Mouse (Mus musculus): ENCODE results near the gene Tmem95. TPM values are rescaled to one million over a fixed set of nuclear protein-coding genes. Genes with fewer than 3 reads are reported as not detected.
"Not testable (repeated sequence)": the region's sequence is repeated elsewhere in the genome, so short reads cannot be mapped to it uniquely, and the experiment has no call there.

Gene Tmem95
- not detected in 2 replicates for polyA plus RNA-seq (2012; rRNA removed)

DNA sequence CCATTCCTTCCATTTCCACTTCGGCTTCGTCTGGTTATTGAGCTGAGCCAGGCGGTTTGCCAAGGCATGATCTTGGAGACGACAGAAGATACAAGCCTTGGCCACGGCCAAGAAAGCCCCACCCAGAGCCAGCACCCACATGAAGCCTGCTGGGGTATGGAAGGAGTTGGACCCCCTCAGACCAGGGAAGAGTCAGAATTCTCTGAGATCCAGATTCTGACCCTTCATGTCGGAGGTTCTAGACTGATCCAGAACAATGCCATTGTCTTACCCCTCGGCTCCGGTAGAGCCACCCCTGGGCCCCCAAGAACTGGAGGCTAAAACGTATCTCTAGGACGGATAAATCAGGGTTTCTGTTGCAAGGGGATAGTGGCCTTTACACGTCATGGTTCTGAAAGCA is at the start of gene Tmem95:
Tmem95 (minus strand) TSS at position 141 of the 400 bp plus-strand sequence.
- no peak for DNase-seq (ENCODE audit: low read depth, low spot score)
- WGBS, result 79% methylated on average over 11 of the region's 11 CpGs

DNA sequence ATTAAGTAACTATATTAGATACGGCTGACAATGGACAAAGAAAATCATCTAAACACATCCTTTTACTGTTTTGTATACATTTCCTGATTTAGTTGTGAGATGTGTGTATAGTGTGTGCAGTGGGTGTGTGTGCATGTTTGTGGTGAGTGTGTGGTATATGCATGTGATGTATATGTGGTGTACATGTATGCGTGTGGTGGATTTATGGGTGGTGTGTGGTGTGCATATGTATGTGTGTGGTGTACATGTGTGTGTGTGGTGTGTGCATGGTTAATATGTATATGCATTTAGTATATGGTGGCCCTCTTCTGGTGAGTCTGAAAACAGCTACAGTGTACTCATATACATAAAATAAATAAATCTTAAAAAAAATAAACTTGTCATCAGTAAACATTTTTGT is 49.7 kb upstream of the Tmem95 start:
- WGBS, result 94% methylated on average over 2 of the region's 2 CpGs
- no peak for DNase-seq (ENCODE audit: low read depth, low spot score)

DNA sequence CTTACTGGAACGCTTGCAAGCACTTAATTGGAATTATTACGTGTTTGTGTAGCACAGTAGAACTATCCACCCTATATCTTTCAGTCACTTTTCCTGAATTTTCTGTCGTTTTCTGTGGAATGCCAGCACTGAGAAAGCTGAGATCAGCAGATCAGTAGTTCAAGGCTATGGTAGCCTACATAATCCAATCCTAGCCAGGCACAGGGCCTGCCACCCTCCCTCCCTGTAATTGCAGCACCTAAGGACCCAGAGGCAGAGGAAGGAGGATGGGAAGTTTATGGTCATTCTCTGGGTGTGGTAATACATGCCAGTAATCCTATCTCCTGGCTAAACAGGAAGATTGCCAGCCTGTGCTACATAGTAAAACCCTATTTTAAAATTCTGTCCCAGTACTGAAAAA is 45.0 kb upstream of the Tmem95 start:
- DNase-seq (ENCODE audit: low read depth, low spot score), result no peak
- 51% methylated on average over 3 of the region's 3 CpGs for WGBS

DNA sequence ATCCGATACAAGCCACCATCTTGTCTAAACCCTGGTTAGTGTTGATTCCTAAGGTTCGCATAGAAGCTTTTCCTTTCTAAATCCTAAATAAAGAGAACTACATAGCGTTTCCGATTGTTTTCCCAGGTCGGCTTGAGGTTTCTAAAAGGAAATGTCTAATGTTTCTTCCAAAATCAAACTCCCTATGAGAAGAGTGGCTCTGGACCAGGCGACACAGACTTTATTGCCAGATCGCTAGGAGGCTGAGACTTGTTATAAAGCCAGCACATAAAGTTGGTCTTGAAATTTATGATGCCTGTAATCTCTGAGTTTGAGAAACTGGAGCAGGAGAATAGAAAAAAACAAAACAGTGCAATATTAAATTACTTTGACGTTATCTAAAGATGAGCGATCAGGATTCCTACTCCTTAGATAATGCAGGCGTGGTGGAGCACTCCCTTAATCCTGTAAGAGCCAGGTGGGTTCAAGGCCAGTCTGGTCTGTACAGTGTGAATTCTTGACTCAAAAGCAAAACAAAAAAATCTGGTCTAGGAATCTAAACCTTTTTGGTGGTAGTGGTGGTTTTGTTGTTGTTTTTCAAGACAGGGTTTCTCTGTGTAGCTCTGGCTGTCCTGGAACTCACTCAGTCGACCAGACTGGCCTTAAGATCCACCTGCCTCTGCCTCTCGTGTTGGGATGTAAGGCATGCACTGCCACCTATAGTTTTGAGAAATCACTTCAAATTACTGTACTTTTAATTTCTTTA is 44.4 kb upstream of the Tmem95 start:
- 2% methylated on average over 12 of the region's 12 CpGs for WGBS
- DNase-seq (ENCODE audit: low read depth, low spot score), result no peak

DNA sequence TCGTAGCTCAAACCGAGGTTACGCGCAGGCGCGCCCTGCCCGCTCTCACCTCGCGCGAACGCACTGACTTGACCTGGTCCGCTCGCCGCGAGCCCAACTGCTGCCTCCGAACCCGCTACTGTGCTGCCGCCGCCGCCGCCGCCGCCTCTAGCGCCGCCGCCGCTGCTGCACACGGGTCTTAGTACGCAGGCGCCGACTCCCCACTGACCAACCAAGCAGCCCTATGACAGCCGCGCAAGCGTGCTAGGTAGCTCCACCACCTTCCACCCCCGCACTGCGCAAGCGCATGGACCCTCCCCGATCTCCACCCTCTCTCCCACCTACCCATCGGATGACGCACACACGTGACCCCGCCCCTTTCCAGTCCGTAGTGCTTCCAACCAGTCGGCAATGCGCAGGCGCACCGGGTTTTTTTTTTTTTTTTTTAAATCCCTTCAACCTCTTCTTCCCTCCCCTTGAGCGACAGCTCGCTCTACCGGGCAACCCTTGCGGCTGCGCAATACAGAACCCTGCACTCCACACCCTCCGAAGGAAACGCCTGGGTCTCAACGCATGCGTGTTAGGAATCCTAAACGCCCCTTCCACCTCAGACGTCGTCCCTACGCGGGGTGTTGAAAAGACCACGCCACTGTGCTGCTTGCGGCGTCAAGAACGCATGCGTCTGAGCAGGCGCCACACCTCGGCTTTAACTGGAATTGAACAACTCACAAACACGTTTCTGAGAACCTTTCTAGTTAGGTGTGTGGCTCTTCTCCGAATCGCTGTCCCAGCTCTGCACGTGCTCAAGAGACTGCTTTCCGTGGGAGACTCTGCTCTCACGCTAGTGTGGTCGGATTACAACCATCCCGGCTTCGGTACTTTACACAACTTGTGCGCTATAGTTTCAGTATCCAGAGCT is 43.5 kb upstream of the Tmem95 start, which contains the start of gene Eif5a:
Eif5a (minus strand) TSS at position 845 of the 898 bp plus-strand sequence.
- DNase-seq (ENCODE audit: low read depth, low spot score), result peak; percentile 98
- under 1% methylated on average over 78 of the region's 78 CpGs for WGBS

DNA sequence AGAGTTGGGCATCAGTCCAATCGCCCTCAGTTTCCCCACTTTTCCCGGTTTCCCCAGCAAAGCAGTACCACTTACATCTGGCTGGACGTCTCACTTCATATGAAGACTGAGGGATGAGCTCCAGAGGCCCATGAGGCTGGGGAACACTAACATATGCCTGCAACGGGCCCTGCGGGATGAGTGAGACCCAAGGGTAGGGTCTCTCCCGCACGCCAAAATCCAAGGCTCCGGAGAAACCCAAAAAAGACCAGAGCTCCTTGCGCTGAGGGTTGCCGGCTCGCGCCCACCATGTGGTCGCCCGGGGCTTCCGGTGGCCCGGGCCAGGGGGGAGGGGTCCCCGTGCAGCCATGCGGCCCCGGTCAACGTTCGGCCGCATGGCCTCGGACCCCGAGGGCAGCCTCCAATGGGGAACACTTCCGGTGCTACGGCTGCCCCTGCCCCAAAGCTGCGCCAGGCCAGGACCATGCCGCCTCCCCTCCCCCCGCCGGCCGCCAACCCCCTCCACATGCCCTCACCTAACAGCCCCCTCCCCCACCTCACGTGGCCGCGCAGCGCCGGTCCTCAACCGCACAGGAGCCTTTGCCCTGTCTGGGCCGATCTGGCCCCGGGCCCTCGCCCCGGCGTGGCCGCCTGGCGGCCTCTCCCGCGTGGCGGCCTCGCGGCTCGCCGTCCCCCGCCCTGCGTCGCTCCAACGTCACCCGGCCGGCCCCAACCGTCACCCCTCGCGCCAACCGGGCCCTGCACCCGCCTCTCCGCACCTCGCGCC is 42.6 kb upstream of the Tmem95 start:
- WGBS, result under 1% methylated on average over 65 of the region's 65 CpGs
- no peak for DNase-seq (ENCODE audit: low read depth, low spot score)

DNA sequence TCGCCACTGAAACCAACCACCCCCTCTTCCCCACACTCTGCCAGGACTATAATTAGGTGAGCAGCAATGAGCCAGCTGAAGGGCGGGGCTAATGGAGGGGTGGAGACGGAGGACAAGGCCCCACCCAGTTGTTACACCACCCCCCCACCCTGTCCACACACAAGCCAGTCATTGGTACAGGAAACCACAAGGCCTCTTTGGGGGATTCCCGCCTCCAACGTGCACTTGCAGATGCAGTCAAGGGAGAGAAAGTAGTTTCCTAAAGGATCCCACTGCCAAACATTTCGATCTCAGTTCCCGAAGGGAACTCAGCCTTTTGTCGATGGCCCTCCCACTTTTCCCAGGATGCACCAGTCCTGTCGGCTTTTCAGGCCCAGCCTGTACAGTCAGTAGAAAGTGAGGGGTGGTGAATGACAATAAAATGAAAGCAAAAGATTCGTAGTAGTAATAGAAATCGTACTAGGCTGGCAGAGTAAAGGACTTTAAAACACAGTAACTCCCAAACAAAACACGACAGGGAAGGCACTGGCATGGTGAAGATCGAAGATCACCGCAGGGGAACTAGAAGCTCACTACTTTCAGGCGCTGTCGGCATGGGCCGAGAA is 41.9 kb upstream of the Tmem95 start:
- WGBS, result under 1% methylated on average over 17 of the region's 17 CpGs
- DNase-seq (ENCODE audit: low read depth, low spot score), result no peak

DNA sequence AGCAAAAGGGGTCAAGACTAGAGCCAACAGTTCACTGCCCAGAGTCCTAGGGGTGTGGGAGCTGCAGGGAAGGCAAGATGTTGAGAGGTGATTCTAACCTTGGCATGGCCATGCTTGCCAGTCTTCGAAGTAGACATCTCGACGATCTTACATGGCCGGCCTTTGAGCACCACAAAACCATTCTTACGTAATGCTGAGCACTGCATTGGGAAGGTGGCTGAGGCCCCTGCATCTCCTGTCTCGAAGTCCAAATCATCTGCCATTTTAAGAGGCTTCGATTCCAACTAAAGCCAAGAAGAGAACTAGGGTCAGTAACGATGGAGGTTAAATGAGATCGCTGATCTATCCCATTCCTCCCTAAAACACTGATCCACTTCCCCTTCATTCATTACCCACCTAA is 41.2 kb upstream of the Tmem95 start:
- 49% methylated on average over 9 of the region's 9 CpGs for WGBS
- DNase-seq (ENCODE audit: low read depth, low spot score), result no peak

DNA sequence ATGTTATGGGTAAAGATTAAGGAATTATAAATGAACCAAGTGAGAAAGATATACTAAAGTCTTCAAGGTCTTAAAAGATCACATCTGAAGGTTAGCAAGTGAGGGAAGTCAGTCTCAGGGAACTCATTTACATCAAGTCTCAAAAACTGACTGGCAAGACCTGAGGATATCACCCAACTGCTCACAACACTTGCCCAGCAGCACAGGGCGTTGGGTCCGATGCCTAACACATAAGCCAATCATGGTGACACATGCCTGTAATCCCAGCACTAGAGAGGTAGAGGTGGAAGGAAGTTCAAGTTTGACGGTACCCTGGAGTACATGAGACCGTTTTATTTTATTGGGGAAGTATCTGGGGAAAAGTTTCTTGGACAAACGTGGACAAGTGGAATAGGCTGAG is 40.3 kb upstream of the Tmem95 start:
- no peak for DNase-seq (ENCODE audit: low read depth, low spot score)
- WGBS, result 61% methylated on average over 5 of the region's 5 CpGs

DNA sequence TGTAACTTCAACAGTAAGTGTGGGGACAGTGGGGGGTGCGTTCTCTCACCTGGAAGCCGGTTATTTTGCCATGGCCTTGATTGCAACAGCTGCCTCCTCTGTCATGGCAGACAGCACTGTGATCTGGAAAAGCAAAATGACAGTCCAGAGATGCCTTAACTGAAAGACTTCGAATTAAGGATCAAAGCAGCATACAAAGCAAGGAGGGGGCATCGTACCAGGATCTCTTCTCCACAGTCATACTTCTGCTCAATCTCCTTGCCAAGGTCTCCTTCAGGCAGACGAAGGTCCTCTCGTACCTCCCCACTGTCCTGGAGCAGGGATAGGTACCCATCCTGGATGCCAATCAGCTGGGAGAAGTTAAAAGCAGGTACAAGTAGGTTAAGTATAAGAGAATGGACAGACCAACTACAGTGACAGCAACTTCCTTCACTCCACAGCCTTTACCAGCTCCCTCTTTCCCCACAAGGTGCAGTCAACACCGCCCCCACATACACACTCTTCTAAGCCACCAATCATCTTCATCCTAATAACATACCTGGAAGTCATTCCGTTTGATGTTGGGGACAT is 39.6 kb upstream of the Tmem95 start:
- 79% methylated on average over 8 of the region's 8 CpGs for WGBS

DNA sequence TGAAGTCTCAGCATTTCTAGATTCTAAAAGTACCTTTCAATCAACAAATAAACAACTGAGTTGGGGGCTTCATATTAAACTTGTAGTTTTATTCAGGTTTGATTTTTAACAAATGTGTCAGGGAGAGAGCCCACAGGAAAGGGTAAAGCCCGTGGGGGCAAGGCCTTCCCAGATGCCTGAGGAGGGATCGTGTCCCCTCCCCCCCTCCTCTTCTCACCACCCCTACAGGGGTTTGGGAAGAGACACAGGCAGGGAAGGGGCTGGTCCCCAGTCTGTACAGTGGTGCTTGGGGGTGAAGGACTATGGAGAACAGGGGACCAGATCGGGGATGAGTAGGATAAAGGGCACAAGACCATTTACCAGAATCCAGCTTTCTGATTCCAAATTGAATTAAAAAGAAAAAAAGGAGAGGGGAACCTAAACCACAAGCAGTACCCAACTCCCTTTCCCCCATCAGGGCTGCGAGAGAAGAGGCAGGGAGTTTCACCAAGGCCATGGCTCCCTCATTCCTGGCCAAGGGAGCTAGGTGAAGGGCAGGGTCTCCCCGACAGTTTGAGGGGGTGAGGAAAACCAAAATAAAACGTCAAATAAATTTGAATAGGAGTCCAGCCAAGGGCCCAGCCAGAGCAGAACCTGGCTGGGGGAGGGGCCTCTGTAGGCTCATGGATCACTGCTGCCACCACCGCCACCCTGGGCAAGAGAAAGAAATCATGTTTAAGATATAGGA is 39.0 kb upstream of the Tmem95 start:
- DNase-seq (ENCODE audit: low read depth, low spot score), result not testable (repeated sequence)
- WGBS, result 51% methylated on average over 7 of the region's 7 CpGs

More for the DNA sequence above, 39.6 kb upstream of the Tmem95 start:
- no peak for DNase-seq (ENCODE audit: low read depth, low spot score)

DNA sequence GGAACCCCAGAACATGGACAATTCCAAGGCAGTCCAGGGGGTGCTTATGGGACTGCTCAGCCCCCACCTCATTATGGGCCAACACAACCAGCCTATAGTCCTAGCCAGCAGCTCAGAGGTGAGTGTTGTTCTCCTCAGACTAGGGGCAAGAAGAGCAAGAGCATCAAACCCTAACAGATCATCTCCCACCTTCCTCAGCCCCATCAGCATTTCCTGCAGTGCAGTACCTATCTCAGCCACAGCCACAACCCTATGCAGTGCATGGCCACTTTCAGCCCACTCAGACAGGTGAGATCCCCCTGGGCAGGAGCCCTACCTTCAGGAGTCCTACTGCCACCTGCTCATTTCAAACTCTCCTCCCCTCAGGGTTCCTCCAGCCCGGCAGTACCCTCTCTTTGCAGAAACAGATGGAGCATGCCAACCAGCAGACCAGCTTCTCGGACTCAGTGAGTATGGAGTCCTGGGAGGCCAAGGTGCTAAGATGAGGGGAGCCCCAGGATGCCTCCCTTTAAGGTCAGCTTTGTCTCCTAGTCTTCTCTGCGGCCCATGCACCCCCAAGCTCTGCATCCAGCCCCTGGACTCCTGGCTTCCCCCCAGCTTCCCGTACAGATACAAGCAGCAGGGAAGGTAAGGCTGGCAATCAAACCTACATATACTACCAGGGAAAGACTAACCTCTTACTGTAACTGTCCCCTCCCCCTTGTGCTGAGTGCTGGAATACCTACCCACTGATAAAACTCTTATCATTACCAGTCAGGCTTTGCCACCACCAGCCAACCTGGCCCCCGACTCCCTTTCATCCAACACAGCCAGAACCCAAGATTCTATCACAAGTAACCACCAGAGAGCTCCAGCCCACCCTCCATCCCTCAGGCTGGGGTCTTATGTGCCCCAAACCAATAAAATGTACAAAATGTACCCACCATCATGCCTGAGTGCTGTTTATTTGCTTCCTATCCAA is 38.1 kb upstream of the Tmem95 start:
- 60% methylated on average over 5 of the region's 5 CpGs for WGBS
- no peak for DNase-seq (ENCODE audit: low read depth, low spot score)

DNA sequence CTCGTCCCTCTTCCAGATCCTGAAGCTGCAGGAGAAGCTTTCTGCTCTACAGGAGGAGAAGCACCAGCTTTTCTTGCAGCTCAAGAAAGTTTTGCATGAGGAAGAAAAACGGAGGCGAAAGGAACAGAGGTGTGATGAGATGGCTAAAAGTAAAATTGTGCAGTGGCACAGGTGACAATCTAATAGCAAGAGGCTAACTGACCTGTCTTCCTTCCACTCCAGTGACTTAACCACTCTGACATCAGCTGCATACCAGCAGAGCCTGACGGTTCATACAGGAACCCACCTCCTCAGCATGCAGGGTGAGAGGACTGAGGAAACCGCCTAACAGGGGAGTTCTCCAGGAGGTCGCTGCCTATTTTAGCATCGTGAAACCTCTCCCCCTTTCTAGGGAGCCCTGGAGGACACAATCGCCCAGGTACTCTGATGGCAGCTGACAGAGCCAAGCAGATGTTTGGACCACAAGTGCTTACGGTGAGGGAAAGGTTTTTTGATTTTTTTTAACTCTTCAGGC is 37.2 kb upstream of the Tmem95 start:
- DNase-seq (ENCODE audit: low read depth, low spot score), result no peak
- 29% methylated on average over 9 of the region's 9 CpGs for WGBS

DNA sequence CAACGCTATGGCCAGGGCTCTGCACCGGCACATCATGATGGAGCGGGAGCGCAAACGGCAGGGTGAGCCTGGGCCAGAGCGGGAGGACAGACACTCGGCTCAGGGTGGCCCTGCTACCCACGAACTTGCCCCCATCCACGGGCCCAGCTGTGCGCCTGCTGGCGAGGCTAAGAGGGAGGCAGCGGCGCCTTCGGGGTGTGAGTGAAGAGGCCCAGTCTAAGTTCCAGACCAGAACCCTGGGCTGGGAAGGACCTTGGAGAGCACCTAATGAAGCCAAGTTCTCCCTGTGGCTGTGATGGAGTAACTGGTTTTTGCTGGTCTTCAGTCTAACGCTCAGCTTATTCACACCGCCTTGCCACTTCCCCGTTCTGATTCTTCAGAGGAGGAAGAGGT is 36.5 kb upstream of the Tmem95 start:
- WGBS, result 1% methylated on average over 17 of the region's 17 CpGs
- DNase-seq (ENCODE audit: low read depth, low spot score), result no peak

DNA sequence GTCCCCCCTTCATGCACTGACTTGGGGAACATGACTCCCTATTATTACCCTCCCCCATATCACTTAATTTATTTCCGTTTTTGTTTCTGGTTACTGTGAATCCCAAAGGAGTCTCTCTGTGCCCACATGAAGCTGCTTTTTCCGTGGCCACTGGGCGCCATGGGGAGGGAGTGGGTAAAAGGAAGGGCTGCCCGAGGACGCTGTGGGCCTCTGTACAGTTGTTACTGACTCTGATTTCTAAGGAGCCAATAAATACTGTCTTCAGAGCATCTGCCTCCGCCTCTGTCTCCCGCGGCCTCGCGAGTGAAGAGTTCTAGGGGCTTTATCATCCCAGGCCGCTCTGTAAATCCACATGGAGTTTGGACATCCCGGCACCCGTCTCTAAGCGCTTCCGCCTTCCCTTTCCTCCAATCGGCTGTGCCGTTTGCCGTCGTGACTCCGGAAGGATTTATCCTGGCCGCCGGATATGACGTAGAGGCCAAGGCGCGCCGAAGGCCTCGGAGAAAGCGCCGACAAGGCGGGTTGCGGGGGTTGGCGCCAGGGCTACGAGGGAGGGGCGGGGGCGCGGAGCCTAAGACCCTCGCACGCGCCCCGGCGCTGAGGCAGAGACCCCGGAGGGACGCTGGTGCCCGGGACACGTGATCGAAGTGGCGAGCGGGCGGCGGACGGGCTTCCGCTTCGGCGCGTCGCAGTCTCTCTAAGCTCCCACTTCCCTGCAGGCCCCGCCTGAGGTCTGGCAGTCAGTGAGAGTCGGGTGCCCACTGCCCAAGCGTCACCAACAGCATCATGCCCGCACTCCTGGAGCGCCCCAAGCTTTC is 35.9 kb upstream of the Tmem95 start, which contains the start of gene Gps2:
Gps2 (plus strand) TSS at position 335 of the 818 bp plus-strand sequence.
- DNase-seq (ENCODE audit: low read depth, low spot score), result peak; percentile 80
- WGBS, result under 1% methylated on average over 61 of the region's 61 CpGs

DNA sequence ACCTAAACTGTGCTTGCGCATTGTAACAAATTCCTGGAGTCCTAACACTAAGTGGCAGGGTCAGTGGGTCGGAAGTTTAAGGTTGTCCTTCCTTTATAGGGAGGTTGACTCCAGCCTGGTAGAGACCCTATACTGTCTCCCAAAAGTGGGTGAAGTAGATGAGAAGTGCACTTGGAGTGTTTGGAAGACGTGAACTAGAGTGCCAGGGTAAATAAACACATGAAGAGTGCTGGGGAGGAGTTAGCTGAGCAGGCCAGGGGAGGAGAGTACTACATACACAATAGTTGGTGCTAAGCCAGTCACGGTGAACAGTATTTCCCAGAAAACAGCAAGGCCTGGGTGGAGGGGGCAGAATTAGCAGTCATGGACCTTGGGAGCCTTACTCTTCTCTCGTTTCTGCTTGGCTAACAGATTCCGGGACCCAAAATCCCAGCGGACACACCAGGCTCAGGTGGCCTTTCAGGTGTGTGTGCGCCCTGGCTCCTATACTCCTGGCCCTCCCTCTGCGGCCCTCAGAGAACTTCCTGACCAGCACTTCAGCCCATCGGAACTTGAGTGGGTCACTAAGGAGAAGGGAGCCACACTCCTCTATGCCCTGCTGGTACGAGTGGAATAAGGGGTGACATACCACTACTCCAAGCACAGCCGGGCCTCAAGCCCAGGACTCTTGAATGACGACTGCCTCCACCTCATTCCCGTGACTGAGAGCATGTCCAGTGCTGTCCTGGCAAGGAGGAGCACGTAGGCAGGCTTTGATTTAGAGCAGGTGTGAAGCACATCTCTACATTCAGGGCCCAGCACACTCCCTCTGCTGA is 35.1 kb upstream of the Tmem95 start:
- WGBS, result 70% methylated on average over 15 of the region's 15 CpGs
- no peak for DNase-seq (ENCODE audit: low read depth, low spot score)
